Mouse (Mus musculus) left cerebral cortex, adult 6 months (tissue): Measurements from ENCODE around the gene Colgalt1. TPM values are rescaled to one million over a fixed set of nuclear protein-coding genes. Genes with fewer than 3 reads are reported as not detected.

ENCODE experiments used
- long read RNA-seq, 2 experiments: library from polyadenylated mRNA; unstranded; transcript quantifications; one replicate each; pipeline ENCODE4 v2.0.0; 2019 to 2020
- polyA plus RNA-seq: library from polyadenylated mRNA; unstranded; fragments of <200 nt; fragmentation: Nextera tagmentation; gene quantifications from 2 replicates; pipeline ENCODE4 v1.2.3, GENCODE M21; 2021

The Colgalt1 gene
- 15.6 and 20.1 TPM in 2 replicates for polyA plus RNA-seq
- long read RNA-seq, experiment 1, transcript Colgalt1-201 (12 exons, 3,207 nt), result major isoform, 184 of 268 reads
- long read RNA-seq, experiment 1, partial matches to known transcripts, result 26 of 268 reads
- long read RNA-seq, experiment 1, other reads (novel, unspliced or antisense), result 58 of 268 reads
- long read RNA-seq, experiment 2, transcript Colgalt1-201 (12 exons, 3,207 nt), result major isoform, 18 of 29 reads
- long read RNA-seq, experiment 2, partial matches to known transcripts, result 4 of 29 reads
- long read RNA-seq, experiment 2, other reads (novel, unspliced or antisense), result 7 of 29 reads

DNA sequence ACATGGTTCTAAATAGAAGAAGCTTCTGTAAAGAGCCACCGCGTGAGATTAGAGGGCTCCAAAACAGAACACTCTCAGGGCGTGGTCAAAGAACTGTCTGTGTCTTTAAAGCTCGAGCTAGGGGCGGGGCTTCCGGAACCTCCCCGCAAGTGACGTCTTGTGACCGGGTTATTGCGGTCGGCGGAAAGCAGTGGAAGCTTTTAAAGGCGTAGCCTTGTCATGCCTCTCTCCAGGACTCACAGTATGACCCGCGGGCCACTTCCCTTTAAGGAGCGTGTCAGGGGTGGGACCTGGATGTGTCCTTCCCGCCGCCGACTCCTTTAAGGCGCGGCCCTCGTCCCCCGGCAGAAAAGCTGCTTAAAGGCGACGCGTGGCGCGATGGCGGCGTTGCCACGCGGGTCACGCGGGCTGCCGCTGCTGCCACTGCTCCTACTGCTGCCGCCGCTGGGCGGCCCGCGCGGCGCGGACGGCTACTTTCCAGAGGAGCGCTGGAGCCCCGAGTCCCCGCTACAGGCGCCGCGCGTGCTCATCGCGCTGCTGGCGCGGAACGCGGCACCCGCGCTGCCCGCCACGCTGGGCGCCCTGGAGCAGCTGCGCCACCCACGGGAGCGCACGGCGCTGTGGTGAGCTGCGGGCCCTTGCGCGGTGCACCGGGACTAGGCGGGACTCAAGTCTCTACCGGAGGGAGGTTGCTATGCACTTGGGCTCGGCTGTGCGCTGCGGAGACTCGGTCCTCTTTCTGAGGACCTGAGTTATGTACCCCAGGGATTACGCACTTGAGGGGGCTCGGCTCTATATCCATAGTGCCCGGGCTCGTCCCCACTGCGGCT lies at the start of gene Colgalt1:
TSS of gene Colgalt1 (plus strand) at position 177 of the 830 bp plus-strand sequence.

DNA sequence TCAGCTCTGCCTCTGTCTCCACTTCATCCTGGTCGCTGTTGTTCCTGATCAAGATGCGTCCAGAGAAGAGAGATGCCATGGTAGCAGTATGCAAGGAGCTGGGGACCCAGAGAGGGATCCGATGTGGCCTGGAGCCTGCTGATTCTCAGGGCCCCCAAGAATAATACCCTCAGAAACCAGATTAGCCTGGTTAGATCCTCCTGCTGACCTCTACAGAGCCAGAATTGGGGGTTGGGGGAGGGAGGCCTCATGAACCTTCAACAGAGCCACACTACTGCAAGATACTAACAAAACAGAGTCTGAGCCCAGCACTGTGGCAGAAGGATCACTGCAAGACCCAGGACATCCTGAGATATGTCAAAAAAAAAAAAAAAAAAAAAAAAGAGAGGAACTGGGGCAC lies 44.3 kb upstream of the Colgalt1 start, which contains the start of gene Nxnl1:
TSS of gene Nxnl1 (minus strand) at position 101 of the 400 bp plus-strand sequence.

DNA sequence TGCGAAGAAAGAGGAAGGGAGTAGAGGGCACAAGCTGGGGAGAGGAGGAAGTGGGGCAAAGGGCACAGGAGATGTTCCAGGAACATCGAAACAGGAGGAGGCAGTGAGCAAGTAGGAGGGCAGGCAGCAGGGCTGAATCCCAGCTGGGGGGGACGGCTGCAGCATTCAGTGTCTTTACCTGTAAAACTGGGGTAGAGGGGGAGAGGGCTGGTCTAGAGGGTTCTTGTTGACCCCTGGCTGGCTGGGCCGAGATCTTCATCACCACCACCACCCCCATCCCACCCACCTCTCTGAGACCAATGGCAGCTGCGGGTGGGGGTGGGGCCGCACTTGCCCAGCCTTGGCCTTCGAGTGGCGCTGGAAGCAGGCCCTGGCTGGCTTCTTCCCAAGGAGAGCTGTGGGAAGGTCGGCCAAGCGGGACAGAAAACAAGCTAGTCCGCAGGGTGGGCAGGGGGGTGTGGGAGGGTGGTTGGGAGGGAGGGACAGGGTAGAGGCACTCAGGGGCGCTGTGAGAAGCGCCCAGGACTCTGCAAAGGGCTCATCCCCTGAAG lies 42.3 kb upstream of the Colgalt1 start, which contains the start of gene Slc27a1:
TSS of gene Slc27a1 (plus strand) at position 496 of the 551 bp plus-strand sequence.

DNA sequence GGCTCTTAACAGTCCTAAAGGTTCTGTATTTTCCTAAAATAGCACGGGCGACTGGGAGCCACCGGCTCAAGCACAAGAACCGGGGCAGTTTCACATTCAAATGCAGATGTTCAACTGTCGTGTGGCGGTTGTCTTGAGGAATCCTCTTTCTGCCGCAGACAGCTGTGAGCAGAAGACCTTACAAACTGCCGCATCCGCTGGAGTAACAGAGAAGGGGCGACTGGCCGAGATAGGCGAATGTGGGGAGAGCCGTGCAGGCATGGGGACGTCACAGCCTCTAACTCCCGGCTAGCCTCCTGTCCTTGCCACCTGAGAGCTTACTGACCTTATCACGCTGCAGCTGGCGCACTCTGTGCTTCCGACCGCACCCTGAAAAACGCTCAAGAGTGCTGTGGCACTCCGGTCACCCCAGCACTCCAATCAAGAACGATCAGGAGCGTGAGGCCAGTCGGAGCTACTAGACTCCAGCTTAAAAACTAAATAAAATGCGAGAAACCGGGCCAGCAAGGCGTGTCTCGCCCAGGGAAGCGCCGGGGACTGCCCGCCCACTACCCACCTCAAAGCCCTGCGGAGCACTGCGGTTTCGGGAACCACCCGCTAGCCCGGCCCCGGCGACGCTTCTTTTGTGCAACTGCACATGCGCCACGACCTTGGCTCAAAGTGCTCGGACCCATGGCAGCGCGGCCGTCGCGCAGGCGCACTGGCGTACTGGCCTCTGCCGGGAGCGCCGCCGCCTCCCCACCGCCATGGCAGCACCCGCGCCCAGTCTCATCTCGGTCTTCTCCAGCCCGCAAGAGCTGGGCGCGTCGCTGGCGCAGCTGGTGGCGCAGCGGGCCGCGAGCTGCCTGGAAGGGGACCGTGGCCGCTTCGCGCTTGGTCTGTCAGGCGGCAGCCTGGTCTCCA lies 19.1 kb upstream of the Colgalt1 start, which contains the start of gene Pgls:
TSS of gene Pgls (plus strand) at position 706 of the 903 bp plus-strand sequence.

DNA sequence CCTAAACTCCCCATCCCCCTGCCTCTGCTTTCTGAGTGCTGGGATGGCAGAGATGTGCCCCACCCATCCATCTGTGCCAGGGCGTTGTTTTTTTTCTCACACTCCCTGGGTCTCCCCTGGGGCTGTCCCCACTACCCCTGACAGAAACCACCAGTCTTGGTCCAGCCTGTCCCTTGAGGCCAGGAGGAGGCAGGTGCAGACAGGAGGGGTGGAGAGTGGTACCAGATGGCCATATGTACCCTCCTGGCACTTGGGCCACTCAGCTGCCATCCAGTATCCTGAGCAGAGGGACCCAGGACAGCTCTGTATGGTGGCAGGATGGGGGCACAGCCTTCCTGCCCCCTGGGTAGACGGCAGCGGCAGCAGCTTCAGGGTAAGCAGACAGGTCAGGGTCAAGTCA lies 13.3 kb upstream of the Colgalt1 start, which contains the start of gene Fam129c:
TSS of gene Fam129c (plus strand) at position 198 of the 400 bp plus-strand sequence.

DNA sequence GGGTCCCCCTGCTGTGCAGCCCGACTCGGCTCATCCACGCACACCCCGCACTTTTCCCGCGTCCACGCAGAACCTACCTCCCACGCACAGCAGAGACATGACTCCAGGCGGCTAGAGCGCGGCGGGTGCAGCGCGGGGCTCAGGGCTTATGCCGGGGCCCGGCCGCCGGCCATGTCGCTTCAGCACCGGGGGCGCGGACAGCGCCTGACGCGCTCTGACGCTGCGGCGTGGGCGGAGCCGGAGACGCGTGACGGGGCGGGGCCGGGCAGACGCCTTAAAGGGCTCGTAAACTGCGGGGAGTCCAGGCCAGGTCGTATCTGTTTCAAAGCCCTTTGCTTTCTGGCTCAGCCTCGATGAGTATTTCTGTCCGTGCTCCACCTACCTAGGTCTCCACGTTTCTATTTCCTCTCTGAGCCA lies 60.8 kb downstream of the Colgalt1 start, which contains the start of gene Unc13a:
TSS of gene Unc13a (minus strand) at position 209 of the 417 bp plus-strand sequence.

Other genes with a start within 250 kb of the Colgalt1 start
- 169 and 227 TPM in 2 replicates for gene Use1, start 244.2 kb upstream of the Colgalt1 start, polyA plus RNA-seq
- 7.5 and 8.3 TPM in 2 replicates for gene Ocel1, start 239.7 kb upstream of the Colgalt1 start, polyA plus RNA-seq
- 7.4 and 23.6 TPM in 2 replicates for gene Nr2f6, start 229.0 kb upstream of the Colgalt1 start, polyA plus RNA-seq
- gene Ushbp1, start 215.2 kb upstream of the Colgalt1 start, polyA plus RNA-seq, result 1.5 and 2.1 TPM in 2 replicates
- 94.9 and 99.9 TPM in 2 replicates for gene Babam1, start 214.1 kb upstream of the Colgalt1 start, polyA plus RNA-seq
- gene Ankle1, start 205.0 kb upstream of the Colgalt1 start, polyA plus RNA-seq, result not detected in 2 replicates
- 416 and 457 TPM in 2 replicates for gene Abhd8, start 147.3 kb upstream of the Colgalt1 start, polyA plus RNA-seq
- gene Mrpl34, start 146.0 kb upstream of the Colgalt1 start, polyA plus RNA-seq, result 139 and 150 TPM in 2 replicates
- gene Dda1, start 141.8 kb upstream of the Colgalt1 start, polyA plus RNA-seq, result 125 and 142 TPM in 2 replicates
- 0.43 and 3.1 TPM in 2 replicates for gene Ano8, start 125.0 kb upstream of the Colgalt1 start, polyA plus RNA-seq
- gene Gtpbp3, start 122.9 kb upstream of the Colgalt1 start, polyA plus RNA-seq, result 9.0 and 11.7 TPM in 2 replicates
- 6.2 and 10.7 TPM in 2 replicates for gene Plvap, start 99.2 kb upstream of the Colgalt1 start, polyA plus RNA-seq
- not detected in 2 replicates for gene Ccdc194, start 85.3 kb upstream of the Colgalt1 start, polyA plus RNA-seq
- gene Bst2, start 73.5 kb upstream of the Colgalt1 start, polyA plus RNA-seq, result 6.3 and 12.5 TPM in 2 replicates
- 51.4 and 59.6 TPM in 2 replicates for gene Mvb12a, start 68.1 kb upstream of the Colgalt1 start, polyA plus RNA-seq
- 0.18 and 0.21 TPM in 2 replicates for gene Tmem221, start 52.1 kb upstream of the Colgalt1 start, polyA plus RNA-seq
- gene Nxnl1, start 44.4 kb upstream of the Colgalt1 start, polyA plus RNA-seq, result 0.13 and 0.15 TPM in 2 replicates
- 64.9 and 88.1 TPM in 2 replicates for gene Slc27a1, start 42.1 kb upstream of the Colgalt1 start, polyA plus RNA-seq
- 102 and 107 TPM in 2 replicates for gene Pgls, start 18.8 kb upstream of the Colgalt1 start, polyA plus RNA-seq
- 1.7 TPM in 2 replicates for gene Fam129c, start 13.3 kb upstream of the Colgalt1 start, polyA plus RNA-seq
- 15.5 and 16.7 TPM in 2 replicates for gene Unc13a, start 60.8 kb downstream of the Colgalt1 start, polyA plus RNA-seq
- gene Jak3, start 65.3 kb downstream of the Colgalt1 start, polyA plus RNA-seq, result 1.5 and 1.7 TPM in 2 replicates
- gene Insl3, start 78.2 kb downstream of the Colgalt1 start, polyA plus RNA-seq, result 0.67 TPM in 1 of 2 replicates, not detected in the other
- 0.43 and 0.51 TPM in 2 replicates for gene B3gnt3, start 90.8 kb downstream of the Colgalt1 start, polyA plus RNA-seq
- 27.1 and 46.0 TPM in 2 replicates for gene Fcho1, start 114.7 kb downstream of the Colgalt1 start, polyA plus RNA-seq